Mouse (Mus musculus): ENCODE results near the gene Capn7. TPM values are rescaled to one million over a fixed set of nuclear protein-coding genes. Genes with fewer than 3 reads are reported as not detected.

The Capn7 gene
- polyA plus RNA-seq, 1 experiment from 2014 or later, result 37.0 TPM

DNA sequence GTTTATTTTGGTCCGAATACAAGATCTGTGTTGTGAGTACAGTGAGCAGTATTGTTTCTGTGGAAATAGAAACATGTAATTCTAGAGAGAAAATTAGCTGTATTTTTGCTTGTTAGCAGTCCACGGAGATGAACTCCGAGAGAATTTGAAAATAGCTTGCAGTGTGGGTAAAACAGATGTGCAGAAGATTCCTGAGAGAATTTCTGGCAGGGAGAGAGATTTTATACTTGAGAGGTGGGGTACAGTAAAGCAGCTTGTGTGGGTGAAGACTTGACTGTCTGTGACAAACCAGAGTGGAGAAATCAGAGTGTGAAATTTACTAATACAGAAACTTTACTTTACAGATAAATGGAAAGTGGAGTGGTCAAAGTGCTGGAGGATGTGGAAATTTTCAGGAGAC is 32.9 kb downstream of the Capn7 start:
- Histone ChIP-seq H3K9ac (ENCODE audit: low read length) (no peak overlapping the region), H3K27ac (ENCODE audit: low read depth) (no peak overlapping the region), H3K36me3 (ENCODE audit: control insufficient read depth, insufficient read depth, low read length) (peaks cover 93% of the 10 kb centered on the region), H3K9me3 (ENCODE audit: control insufficient read depth, low read length) (no peaks in the 10 kb centered on the region), H3K27me3 (replicated peaks; ENCODE audit: control insufficient read depth, insufficient read depth, low read length) (no peaks in the 10 kb centered on the region), H3K4me2 (ENCODE audit: low read length) (no peak overlapping the region), H3K4me3 (ENCODE audit: low read depth, low read length) (no peak overlapping the region), H3K4me1 (replicated peaks; ENCODE audit: control insufficient read depth, insufficient read depth, low read length) (no peaks in the 10 kb centered on the region)
- no peak for ATAC-seq (replicated peaks; ENCODE audit: low FRiP score, low TSS enrichment, low read depth)
- DNase-seq (ENCODE audit: low spot score), result no peak
- WGBS, result 88% methylated on average over 3 of the region's 3 CpGs

DNA sequence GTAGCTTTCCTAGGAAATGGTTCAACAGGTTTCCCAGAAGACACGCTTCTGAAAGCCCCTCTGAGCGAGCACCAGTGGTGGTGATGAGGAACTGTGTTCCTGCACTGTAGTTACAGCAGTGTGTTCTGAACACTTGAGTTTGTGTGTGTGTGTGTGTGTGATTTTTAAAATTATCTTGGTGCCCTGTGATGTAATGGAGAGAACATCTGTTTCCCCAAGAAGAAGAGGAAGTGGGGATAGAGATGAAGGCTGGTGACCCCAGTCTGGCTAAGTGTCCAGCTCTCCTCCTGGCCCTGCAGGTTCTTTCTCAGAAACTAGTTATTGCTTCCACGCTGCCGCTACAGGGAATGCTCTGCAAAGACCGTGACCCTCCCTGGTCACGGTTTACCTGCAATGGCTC is 38.0 kb downstream of the Capn7 start:
- Histone ChIP-seq H3K9me3 (ENCODE audit: control insufficient read depth, low read length) (no peaks in the 10 kb centered on the region), H3K9ac (ENCODE audit: low read length) (no peak overlapping the region), H3K27me3 (replicated peaks; ENCODE audit: control insufficient read depth, insufficient read depth, low read length) (no peaks in the 10 kb centered on the region), H3K4me3 (ENCODE audit: low read depth, low read length) (no peak overlapping the region), H3K4me1 (replicated peaks; ENCODE audit: control insufficient read depth, insufficient read depth, low read length) (no peaks in the 10 kb centered on the region), H3K36me3 (ENCODE audit: control insufficient read depth, insufficient read depth, low read length) (peaks cover 99% of the 10 kb centered on the region), H3K27ac (ENCODE audit: low read depth) (no peak overlapping the region), H3K4me2 (ENCODE audit: low read length) (no peak overlapping the region)
- ATAC-seq (replicated peaks; ENCODE audit: low FRiP score, low TSS enrichment, low read depth) (no peak), DNase-seq (ENCODE audit: low spot score) (no peak)
- 93% methylated on average over 6 of the region's 6 CpGs for WGBS

DNA sequence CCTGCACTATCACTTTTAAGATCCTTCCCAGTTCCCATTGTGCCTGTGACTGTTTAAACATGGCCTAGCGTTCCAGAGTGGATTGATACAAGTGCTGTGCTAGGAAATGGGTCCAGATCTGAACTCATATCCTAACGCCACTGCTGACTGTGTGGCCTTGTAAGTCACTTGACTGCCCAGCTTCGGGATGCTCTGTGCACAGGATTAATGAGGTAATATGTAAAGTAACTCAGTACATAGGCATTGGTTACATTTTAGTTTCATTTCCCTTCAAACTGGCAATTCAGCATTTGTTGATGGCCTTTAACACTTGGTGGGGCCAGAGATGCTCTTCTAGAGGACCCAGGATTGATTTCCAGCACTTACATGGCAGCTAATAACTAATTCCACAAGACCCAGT is 39.9 kb downstream of the Capn7 start:
- 91% methylated on average over 3 of the region's 3 CpGs for WGBS
- Histone ChIP-seq H3K4me3 (ENCODE audit: low read depth, low read length) (no peak overlapping the region), H3K9ac (ENCODE audit: low read length) (no peak overlapping the region), H3K4me2 (ENCODE audit: low read length) (no peak overlapping the region), H3K27me3 (replicated peaks; ENCODE audit: control insufficient read depth, insufficient read depth, low read length) (no peaks in the 10 kb centered on the region), H3K27ac (ENCODE audit: low read depth) (no peak overlapping the region), H3K4me1 (replicated peaks; ENCODE audit: control insufficient read depth, insufficient read depth, low read length) (no peaks in the 10 kb centered on the region), H3K9me3 (ENCODE audit: control insufficient read depth, low read length) (no peaks in the 10 kb centered on the region), H3K36me3 (ENCODE audit: control insufficient read depth, insufficient read depth, low read length) (peaks cover 81% of the 10 kb centered on the region)
- DNase-seq (ENCODE audit: low spot score) (no peak), ATAC-seq (replicated peaks; ENCODE audit: low FRiP score, low TSS enrichment, low read depth) (no peak)

DNA sequence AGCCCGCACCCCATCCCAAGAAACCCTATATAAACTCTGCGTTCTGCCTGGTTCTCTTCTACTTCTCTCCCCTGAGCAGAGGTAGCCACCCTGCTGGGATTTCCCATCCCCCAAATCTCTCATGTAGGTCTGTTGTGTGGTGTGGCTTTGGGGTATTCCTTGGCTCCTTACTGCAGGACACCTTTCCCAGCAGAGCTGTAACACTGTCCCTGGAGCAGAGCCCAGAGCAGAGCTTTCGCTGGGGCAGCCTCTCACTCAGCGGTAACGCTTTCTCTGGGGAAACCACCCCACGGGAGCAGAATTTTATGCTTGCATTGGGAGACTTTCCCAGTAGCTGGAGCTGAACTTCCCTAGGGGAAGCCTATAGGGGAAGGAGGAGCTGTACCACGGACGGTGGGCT is 45.8 kb downstream of the Capn7 start:
- H3K4me1 ChIP-seq (replicated peaks; ENCODE audit: control insufficient read depth, insufficient read depth, low read length), result peaks cover 13% of the 10 kb centered on the region; the same call in 1 of the 2 replicates
- H3K27ac ChIP-seq (ENCODE audit: low read depth), result no peak overlapping the region
- no peaks in the 10 kb centered on the region for H3K9me3 ChIP-seq (ENCODE audit: control insufficient read depth, low read length)
- H3K36me3 ChIP-seq (ENCODE audit: control insufficient read depth, insufficient read depth, low read length), result peaks cover 21% of the 10 kb centered on the region
- DNase-seq (ENCODE audit: low spot score), result no peak
- no peak overlapping the region for H3K4me2 ChIP-seq (ENCODE audit: low read length)
- ATAC-seq (replicated peaks; ENCODE audit: low FRiP score, low TSS enrichment, low read depth), result no peak
- H3K9ac ChIP-seq (ENCODE audit: low read length), result no peak overlapping the region
- WGBS, result 87% methylated on average over 8 of the region's 8 CpGs
- H3K4me3 ChIP-seq (ENCODE audit: low read depth, low read length), result no peak overlapping the region
- H3K27me3 ChIP-seq (replicated peaks; ENCODE audit: control insufficient read depth, insufficient read depth, low read length), result no peaks in the 10 kb centered on the region

DNA sequence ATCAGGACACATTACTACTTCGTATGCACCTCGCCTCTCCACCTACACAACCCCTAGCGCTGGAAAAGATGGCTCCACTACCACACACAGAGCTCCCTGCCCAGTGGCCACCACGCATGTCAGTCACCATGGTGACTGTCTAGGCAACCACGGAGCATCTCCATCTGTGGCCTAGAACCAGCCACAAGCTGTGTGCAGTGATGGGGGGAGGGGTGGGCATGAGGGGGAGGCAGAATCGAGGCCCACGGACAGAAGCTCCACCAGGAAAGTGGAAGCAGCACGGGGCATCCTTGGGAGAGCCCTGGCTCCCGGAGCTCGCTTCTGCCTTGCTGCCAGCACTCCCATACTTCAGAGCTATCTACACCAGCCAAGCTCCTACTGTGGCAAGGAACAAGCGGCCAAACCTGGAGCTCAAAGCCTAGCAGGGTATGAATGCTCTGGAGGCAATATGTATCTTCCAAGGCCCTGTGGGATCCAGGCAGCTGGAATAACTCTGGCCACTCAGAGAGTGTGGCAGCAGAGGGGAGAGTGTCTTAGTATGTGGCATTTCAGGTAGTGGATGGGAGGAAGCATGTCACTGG is 47.1 kb downstream of the Capn7 start:
- peaks cover 13% of the 10 kb centered on the region; the same call in 1 of the 2 replicates for H3K4me1 ChIP-seq (replicated peaks; ENCODE audit: control insufficient read depth, insufficient read depth, low read length)
- H3K9me3 ChIP-seq (ENCODE audit: control insufficient read depth, low read length), result no peaks in the 10 kb centered on the region
- ATAC-seq (replicated peaks; ENCODE audit: low FRiP score, low TSS enrichment, low read depth) (no peak), DNase-seq (ENCODE audit: low spot score) (no peak)
- H3K27me3 ChIP-seq (replicated peaks; ENCODE audit: control insufficient read depth, insufficient read depth, low read length), result no peaks in the 10 kb centered on the region
- WGBS, result 90% methylated on average over 11 of the region's 11 CpGs
- H3K27ac ChIP-seq (ENCODE audit: low read depth), result no peak overlapping the region
- H3K4me3 ChIP-seq (ENCODE audit: low read depth, low read length), result no peak overlapping the region
- no peak overlapping the region for H3K4me2 ChIP-seq (ENCODE audit: low read length)
- H3K9ac ChIP-seq (ENCODE audit: low read length), result no peak overlapping the region
- H3K36me3 ChIP-seq (ENCODE audit: control insufficient read depth, insufficient read depth, low read length), result 0 out of 2 replicates have a peak, but pooled peaks cover 9% of the 10 kb centered on the region

DNA sequence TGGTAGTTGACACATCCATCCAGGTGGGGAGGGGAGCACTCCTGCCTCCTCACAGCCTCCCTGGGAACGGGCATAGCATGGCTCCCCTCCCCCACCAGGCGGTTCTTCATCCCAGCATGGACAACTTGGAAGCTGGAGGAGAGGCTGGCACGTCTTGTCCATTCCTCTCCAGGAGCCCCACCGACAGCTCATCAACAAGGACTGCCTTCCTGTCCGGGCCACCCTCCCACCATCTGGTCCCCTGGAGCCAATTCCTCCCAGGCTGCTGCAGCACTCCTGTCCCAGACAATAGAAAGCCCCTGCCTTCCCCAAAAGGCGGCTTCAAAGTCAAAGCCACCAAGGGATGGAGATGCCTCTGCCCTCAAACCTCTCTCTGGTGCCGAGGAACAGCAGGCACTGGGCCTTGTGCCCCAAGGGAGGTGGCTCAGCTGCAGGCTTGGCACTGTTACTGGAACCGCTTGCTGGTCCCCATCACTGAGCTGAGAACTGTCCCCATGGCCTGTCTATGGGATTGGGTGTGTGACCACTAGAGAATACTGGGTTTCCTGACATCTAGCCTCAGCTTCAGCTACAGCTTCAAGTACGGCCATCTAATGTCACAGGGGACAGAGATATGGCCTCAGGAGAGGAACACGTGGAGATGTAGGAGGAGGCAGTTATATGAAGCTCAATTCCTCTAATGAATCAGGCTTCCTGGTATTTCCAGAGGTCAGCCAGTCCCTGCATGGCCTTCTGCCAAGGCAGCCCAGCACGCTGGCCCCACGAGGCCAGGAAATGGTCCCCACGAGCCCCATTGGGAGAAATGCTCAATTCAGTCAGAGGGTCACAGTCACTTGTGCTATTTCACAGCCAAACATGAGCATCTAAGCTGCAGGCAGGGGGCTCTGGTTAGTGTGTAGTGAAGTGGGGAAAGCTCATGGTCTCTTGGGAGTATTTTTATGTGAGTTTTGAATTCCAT is 48.2 kb downstream of the Capn7 start:
- Histone ChIP-seq H3K27ac (ENCODE audit: low read depth) (peak overlapping the region; percentile 43; the same call in 1 of the 2 replicates), H3K36me3 (ENCODE audit: control insufficient read depth, insufficient read depth, low read length) (no peaks in the 10 kb centered on the region), H3K9ac (ENCODE audit: low read length) (no peak overlapping the region), H3K4me2 (ENCODE audit: low read length) (no peak overlapping the region), H3K27me3 (replicated peaks; ENCODE audit: control insufficient read depth, insufficient read depth, low read length) (no peaks in the 10 kb centered on the region), H3K9me3 (ENCODE audit: control insufficient read depth, low read length) (no peaks in the 10 kb centered on the region), H3K4me1 (replicated peaks; ENCODE audit: control insufficient read depth, insufficient read depth, low read length) (peaks cover 13% of the 10 kb centered on the region; the same call in 1 of the 2 replicates), H3K4me3 (ENCODE audit: low read depth, low read length) (no peak overlapping the region)
- no peak for DNase-seq (ENCODE audit: low spot score)
- WGBS, result 63% methylated on average over 13 of the region's 13 CpGs
- no peak for ATAC-seq (replicated peaks; ENCODE audit: low FRiP score, low TSS enrichment, low read depth)

DNA sequence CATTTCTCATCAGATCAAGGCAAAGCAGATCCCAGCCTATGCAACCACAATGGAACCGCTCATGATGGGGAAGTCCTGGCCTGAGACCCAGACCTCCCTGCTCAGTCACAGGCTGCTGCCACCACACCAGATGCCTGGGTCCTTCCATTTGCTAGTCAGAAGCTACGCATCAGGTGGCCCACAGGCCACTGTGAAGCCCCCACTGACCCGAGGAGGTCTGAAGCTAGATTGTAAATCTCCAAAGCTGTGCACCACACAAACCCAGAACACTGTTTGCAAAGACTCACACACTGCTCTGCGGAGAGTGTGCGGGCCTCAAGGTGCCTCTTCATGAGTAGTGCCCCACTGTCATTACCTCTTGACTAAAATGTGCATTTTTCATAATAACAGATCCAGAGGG is 49.0 kb downstream of the Capn7 start:
- Histone ChIP-seq H3K36me3 (ENCODE audit: control insufficient read depth, insufficient read depth, low read length) (no peaks in the 10 kb centered on the region), H3K27me3 (replicated peaks; ENCODE audit: control insufficient read depth, insufficient read depth, low read length) (no peaks in the 10 kb centered on the region), H3K4me3 (ENCODE audit: low read depth, low read length) (no peak overlapping the region), H3K9me3 (ENCODE audit: control insufficient read depth, low read length) (no peaks in the 10 kb centered on the region), H3K4me2 (ENCODE audit: low read length) (no peak overlapping the region), H3K4me1 (replicated peaks; ENCODE audit: control insufficient read depth, insufficient read depth, low read length) (peaks cover 13% of the 10 kb centered on the region; the same call in 1 of the 2 replicates), H3K9ac (ENCODE audit: low read length) (no peak overlapping the region), H3K27ac (ENCODE audit: low read depth) (peak overlapping the region; percentile 35; the same call in 1 of the 2 replicates)
- WGBS, result 85% methylated on average over 5 of the region's 5 CpGs
- DNase-seq (ENCODE audit: low spot score) (no peak), ATAC-seq (replicated peaks; ENCODE audit: low FRiP score, low TSS enrichment, low read depth) (no peak)

DNA sequence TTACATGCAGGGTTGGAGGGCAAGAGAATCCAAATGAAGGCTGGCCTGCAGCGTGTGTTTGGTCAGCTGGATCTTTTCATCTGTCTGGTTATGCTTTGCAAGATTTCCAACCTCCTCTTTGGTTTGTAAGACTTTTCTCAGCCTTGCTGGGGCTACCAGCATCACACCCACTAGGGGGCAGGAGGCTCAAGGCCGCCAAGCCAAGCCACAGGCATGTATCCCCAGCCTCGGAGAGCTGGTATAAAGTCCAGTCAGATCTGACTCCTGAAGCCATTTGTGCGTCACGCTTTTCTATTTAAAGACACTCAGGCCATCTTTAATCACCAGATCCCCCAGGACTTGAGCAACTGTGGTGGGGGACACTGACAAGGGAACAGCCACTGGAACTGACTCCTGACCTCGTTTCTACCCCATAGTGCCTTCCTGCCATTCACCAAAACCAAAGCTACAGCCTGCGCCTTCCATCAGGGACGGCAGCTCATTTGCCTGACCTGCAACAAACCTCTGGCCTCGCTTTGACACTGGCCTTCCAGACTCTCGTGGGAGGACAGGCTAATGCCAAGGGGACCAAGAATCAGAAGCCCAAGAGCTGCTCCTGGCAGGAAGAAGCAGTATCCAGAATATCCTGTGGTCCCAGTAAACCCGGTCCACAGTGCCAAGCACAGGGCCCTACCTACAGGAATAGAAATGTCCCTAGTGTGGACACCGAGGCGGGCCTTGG is 49.7 kb downstream of the Capn7 start:
- ATAC-seq (replicated peaks; ENCODE audit: low FRiP score, low TSS enrichment, low read depth) (peak; percentile 74), DNase-seq (ENCODE audit: low spot score) (peak; percentile 86)
- Histone ChIP-seq H3K9ac (ENCODE audit: low read length) (no peak overlapping the region), H3K4me1 (replicated peaks; ENCODE audit: control insufficient read depth, insufficient read depth, low read length) (peaks cover 13% of the 10 kb centered on the region; the same call in 1 of the 2 replicates), H3K36me3 (ENCODE audit: control insufficient read depth, insufficient read depth, low read length) (no peaks in the 10 kb centered on the region), H3K4me2 (ENCODE audit: low read length) (no peak overlapping the region), H3K4me3 (ENCODE audit: low read depth, low read length) (no peak overlapping the region), H3K27me3 (replicated peaks; ENCODE audit: control insufficient read depth, insufficient read depth, low read length) (no peaks in the 10 kb centered on the region), H3K9me3 (ENCODE audit: control insufficient read depth, low read length) (no peaks in the 10 kb centered on the region), H3K27ac (ENCODE audit: low read depth) (no peak overlapping the region)
- 45% methylated on average over 13 of the region's 13 CpGs for WGBS

Measured in intestine, embryonic 14.5 days (tissue).